Mouse (Mus musculus): ENCODE measurements around the gene Tmem115.

DNA sequence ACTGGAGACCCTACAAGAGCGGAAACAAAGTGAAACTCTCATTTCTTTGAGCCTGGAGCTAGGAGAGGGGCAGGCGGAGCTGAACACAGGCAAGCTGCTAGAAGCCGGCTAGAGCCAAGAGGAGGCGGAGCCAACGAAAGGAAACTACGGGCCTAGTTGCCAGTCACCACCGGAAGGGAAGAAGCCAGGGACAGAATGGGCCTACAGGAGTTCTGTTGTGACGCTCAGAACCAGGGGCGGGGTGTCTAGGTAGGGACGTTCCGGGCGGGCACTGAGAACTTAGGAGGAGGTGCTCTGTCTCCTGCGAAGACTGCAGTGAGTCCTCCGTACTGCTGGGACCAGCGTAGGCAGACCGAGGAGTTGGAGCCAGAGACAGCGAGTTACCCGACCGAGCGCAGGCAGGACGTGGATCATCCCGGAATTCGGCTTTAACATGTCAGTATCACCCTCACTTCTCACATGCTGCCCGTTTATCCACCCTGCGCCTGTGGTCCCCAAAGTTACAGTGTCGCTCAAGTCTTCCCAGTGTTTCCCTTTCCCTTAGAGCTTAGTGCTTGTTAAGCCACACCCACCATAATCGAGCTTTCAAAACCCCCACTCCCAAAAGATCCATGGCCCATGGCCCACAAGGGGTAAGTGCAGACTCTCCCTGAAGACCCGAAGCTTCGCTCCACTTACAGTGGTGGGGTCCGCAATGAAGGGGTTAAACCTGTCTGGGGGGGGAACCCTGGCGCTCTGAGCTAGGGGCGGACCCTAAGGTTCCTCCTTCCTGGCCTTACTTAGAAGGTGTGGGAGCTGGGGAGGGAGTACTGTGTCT lies 47.0 kb downstream of the Tmem115 start, which contains the start of gene Hyal3:
- peak; percentile 87 for TF ChIP-seq POLR2A (IDR thresholded peaks at IDR 0.05; ENCODE audit: extremely low read depth, insufficient read depth, low read length)
- TF ChIP-seq CTCF (IDR thresholded peaks at IDR 0.05; ENCODE audit: low read depth, low read length) = no peak

Data from liver, adult 2 months (tissue).